Mouse (Mus musculus): ENCODE data around the gene Rmi1.
A peak's percentile ranks its signal among the peaks of the same experiment; 100 is the strongest.
"Not testable (repeated sequence)": the region's sequence is repeated elsewhere in the genome, so short reads cannot be mapped to it uniquely, and the experiment has no call there.

Gene Rmi1

GRCm38 (mm10) chr13:58401135-58402002, 679 bp upstream of the Rmi1 start:
- peak; percentile 84 to 91 for DNase-seq

- peak; percentile 84 to 94 for DNase-seq
These were observed 679 bp downstream of the Rmi1 start for GRCm38 (mm10) chr13:58402744-58403110.

- DNase-seq, result not testable (repeated sequence)
These were observed 1.2 kb downstream of the Rmi1 start, which contains the start of gene Hnrnpk for GRCm38 (mm10) chr13:58403243-58403642. TSS of gene Hnrnpk (minus strand) at chr13:58403343.

GRCm38 (mm10) chr13:58411073-58411472, 9.0 kb downstream of the Rmi1 start:
- no peak for DNase-seq

- peak; percentile 40 to 66 for DNase-seq
These were observed 13.3 kb downstream of the Rmi1 start for GRCm38 (mm10) chr13:58415374-58415773.

- no peak for DNase-seq
These were observed 13.8 kb downstream of the Rmi1 start for GRCm38 (mm10) chr13:58415838-58416237.

GRCm38 (mm10) chr13:58418656-58419055, 16.6 kb downstream of the Rmi1 start:
- no peak for DNase-seq

- DNase-seq, result no peak
These were observed 17.2 kb downstream of the Rmi1 start for GRCm38 (mm10) chr13:58419266-58419665.

GRCm38 (mm10) chr13:58421026-58421425, 19.0 kb downstream of the Rmi1 start:
- DNase-seq, result no peak

- no peak for DNase-seq
These were observed 20.2 kb downstream of the Rmi1 start for GRCm38 (mm10) chr13:58422242-58422641.

- peak; percentile 27 to 46 for DNase-seq
These were observed 21.1 kb downstream of the Rmi1 start for GRCm38 (mm10) chr13:58423061-58423660.

GRCm38 (mm10) chr13:58439716-58440115, 37.7 kb downstream of the Rmi1 start:
- no peak for DNase-seq

- DNase-seq, result no peak
These were observed 41.3 kb downstream of the Rmi1 start for GRCm38 (mm10) chr13:58443326-58443725.

GRCm38 (mm10) chr13:58443787-58444186, 41.7 kb downstream of the Rmi1 start:
- DNase-seq, result peak; percentile 42 to 66

GRCm38 (mm10) chr13:58446541-58446940, 44.5 kb downstream of the Rmi1 start:
- no peak for DNase-seq

GRCm38 (mm10) chr13:58450459-58451182, 48.6 kb downstream of the Rmi1 start:
- DNase-seq, result no peak

GRCm38 (mm10) chr13:58452246-58452645, 50.2 kb downstream of the Rmi1 start:
- DNase-seq, result no peak

- peak; percentile 30 to 49 for DNase-seq
These were observed 50.8 kb downstream of the Rmi1 start for GRCm38 (mm10) chr13:58452651-58453413.

- DNase-seq, result no peak
These were observed 51.5 kb downstream of the Rmi1 start for GRCm38 (mm10) chr13:58453541-58453940.

- DNase-seq, result no peak
These were observed 54.5 kb downstream of the Rmi1 start for GRCm38 (mm10) chr13:58456547-58456946.

GRCm38 (mm10) chr13:58458811-58459210, 56.8 kb downstream of the Rmi1 start:
- DNase-seq, result not testable (repeated sequence)
